Mouse (Mus musculus): ENCODE results near the gene Dnm1l. TPM values are rescaled to one million over a fixed set of nuclear protein-coding genes. Genes with fewer than 3 reads are reported as not detected.
"Not testable (repeated sequence)": the region's sequence is repeated elsewhere in the genome, so short reads cannot be mapped to it uniquely, and the experiment has no call there.

Dnm1l gene
- total RNA-seq (2021) = 100 to 1,000 TPM; 189 to 190 TPM

GRCm38 (mm10) chr16:16358481-16359100, at the start of gene Dnm1l:
Gene Dnm1l (minus strand): TSS chr16:16358959.
- peak; percentile 85 for DNase-seq (ENCODE audit: extremely low spot score in 1 of 2, low spot score in 1 of 2)

- not testable (repeated sequence) for DNase-seq (ENCODE audit: extremely low spot score in 1 of 2, low spot score in 1 of 2)
Observed at GRCm38 (mm10) chr16:16367217-16367616, 8.5 kb upstream of the Dnm1l start.

GRCm38 (mm10) chr16:16359101-16359482, 333 bp upstream of the Dnm1l start:
- DNase-seq (ENCODE audit: extremely low spot score in 1 of 2, low spot score in 1 of 2) = not testable (repeated sequence)

- no peak for DNase-seq (ENCODE audit: extremely low spot score in 1 of 2, low spot score in 1 of 2)
Observed at GRCm38 (mm10) chr16:16357908-16358307, 851 bp downstream of the Dnm1l start.

DNA sequence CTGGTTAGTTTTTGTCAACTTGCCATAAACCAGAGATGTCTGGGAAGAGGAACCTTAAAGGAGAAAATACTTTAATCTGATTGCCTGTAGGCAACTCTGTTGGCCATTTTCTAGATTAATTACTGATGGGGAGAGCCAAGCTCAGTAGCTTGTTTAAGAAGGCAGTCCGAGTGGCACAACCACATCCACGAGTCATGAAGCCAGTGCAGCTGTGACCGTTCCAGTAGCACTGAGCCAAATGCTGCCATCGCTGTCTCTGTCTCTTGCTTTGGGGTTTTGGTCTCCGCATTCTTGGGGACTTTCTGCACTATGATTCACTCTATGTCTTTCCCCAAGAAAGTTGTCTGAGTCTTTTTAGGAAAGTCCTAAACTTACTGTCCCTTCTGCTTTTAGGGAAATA, 12.3 kb downstream of the Dnm1l start:
- DNase-seq (ENCODE audit: extremely low spot score in 1 of 2, low spot score in 1 of 2) = no peak

GRCm38 (mm10) chr16:16325775-16326336, 32.9 kb downstream of the Dnm1l start:
- DNase-seq (ENCODE audit: extremely low spot score in 1 of 2, low spot score in 1 of 2) = no peak

GRCm38 (mm10) chr16:16311319-16311718, 47.4 kb downstream of the Dnm1l start:
- no peak for DNase-seq (ENCODE audit: extremely low spot score in 1 of 2, low spot score in 1 of 2)

- DNase-seq (ENCODE audit: extremely low spot score in 1 of 2, low spot score in 1 of 2) = no peak
Observed at GRCm38 (mm10) chr16:16303888-16304287, 54.9 kb downstream of the Dnm1l start.

GRCm38 (mm10) chr16:16303138-16303827, 55.5 kb downstream of the Dnm1l start:
- peak; percentile 13 to 23 for DNase-seq (ENCODE audit: extremely low spot score in 1 of 2, low spot score in 1 of 2)

DNA sequence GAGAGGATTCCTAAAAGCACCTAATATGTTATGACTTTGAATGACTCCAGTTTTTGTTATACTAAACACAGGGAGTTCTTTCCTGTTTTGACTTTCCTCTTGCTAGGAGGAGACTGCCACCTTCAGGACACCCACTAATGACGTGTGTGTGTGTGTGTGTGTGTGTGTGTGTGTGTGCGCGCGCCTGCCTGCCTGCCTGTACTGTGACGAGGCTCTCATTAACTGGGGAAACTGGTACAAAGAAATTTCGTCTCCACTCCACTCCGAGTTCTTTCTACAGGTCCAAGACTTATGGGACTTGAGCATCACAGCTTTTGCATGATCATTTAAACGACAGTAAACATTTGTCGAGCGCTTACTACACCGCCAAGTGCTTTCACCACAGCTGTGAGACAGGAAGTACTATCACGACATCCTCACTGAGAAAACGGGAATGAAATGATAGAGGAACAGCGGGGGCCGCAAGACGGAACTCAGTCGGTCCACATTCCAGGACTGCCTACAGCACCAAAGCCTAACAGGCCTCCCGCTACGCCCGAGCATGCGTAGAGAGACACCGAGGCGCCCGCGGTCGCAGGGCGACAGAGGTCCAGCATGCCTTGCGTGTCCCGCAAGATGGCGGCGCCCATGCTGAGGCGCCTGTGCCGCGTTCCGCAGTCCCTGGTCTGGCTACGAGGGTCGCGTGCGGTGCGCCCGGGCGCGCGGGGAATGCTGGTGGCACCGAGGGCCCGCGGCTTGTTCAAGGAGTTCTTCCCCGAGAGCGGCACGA, 56.2 kb downstream of the Dnm1l start, which contains the start of gene Yars2:
Gene Yars2, plus strand, starts transcription at position 597 of the 769 bp plus-strand sequence.
- peak; percentile 85 to 89 for DNase-seq (ENCODE audit: extremely low spot score in 1 of 2, low spot score in 1 of 2)

GRCm38 (mm10) chr16:16273752-16274151, 85.0 kb downstream of the Dnm1l start:
- no peak for DNase-seq (ENCODE audit: extremely low spot score in 1 of 2, low spot score in 1 of 2)

- DNase-seq (ENCODE audit: extremely low spot score in 1 of 2, low spot score in 1 of 2) = no peak
Observed at GRCm38 (mm10) chr16:16272978-16273377, 85.8 kb downstream of the Dnm1l start.

DNA sequence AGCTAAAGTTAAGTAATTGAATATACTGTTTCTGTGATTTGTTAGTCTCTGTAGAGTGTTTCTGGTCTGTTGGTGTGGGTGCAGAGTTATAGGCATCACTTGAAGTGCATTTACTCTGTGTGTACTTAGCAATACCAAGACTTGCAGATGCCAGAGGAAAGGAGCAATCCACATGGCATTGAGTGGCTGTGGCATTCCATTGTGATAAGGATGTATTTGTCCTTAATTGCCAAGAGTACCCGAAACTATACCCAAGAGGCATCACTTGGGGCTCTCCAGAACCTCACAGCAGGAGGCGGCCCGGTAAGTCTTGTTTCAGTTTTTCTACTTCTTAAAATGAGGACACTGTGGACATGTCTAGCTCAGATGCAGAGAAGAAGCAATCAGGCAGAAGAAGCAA, 96.3 kb downstream of the Dnm1l start:
- DNase-seq (ENCODE audit: extremely low spot score in 1 of 2, low spot score in 1 of 2) = no peak

Other genes starting within 250 kb of the Dnm1l start
- 10 to 100 TPM; 43.7 to 44.9 TPM for gene Pkp2, start 145.6 kb downstream of the Dnm1l start, total RNA-seq (2021)
- gene Yars2, start 56.0 kb downstream of the Dnm1l start, total RNA-seq (2021) = 10 to 100 TPM; 22.6 to 22.7 TPM
- 10 to 100 TPM; 48.0 to 53.3 TPM for gene Fgd4, start 241.6 kb upstream of the Dnm1l start, total RNA-seq (2021)

Measured in layer of hippocampus, postnatal 25 days (tissue).